Mouse (Mus musculus): ENCODE data around the gene Hk3.

The Hk3 gene

DNA sequence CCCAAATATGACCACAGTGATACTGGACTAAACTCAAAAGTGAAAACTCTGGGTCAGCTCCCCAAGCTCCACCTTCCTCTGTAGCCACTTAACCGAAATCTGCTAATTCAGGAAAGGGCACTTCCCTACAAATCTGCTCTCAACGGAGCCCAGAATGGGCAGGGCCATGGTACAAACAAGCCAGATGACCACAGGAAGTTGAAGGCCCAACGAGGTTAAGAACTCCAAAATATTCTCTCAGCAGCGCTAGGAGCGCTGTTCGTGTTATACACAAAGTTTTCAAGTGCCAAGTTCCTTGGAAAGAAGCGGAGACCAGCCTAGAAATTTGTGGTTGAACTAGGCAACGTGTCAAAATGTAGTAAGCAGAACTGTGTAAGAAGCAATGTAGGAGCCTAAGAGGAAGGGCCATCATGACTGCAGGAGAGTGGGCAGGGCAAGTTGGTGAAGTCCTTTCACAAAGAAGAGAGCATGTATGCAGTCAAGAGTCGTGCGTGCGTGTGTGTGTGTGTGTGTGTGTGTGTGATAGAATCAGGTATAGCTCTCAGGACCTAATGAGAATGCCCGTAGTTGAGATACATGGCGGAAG lies at the start of gene Hk3:
Gene Hk3 (minus strand): TSS at position 192 of the 586 bp plus-strand sequence.
- no peak for TF ChIP-seq GATA4 (IDR thresholded peaks at IDR 0.05; ENCODE audit: insufficient replicate concordance, low read length)

DNA sequence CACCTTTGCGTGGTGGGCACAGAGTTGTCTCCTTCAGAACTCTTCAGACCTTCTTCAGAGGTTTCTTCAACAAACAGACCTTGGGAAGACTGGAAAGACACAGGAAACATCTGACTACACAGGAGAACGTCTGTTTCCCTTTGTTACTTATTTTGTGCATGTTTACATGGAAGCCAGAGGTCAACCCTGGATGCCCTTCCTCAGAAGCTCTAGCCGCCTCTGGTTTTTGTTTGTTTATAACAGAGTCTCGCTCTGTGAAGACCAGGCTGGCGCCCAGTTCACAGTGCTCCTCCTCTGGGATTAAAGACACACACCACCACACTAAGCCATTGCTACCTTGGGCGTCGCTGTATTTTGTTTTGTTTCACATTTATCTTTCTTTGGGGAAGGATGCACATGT lies 48.5 kb upstream of the Hk3 start:
- TF ChIP-seq GATA4 (IDR thresholded peaks at IDR 0.05; ENCODE audit: insufficient replicate concordance, low read length), result no peak

DNA sequence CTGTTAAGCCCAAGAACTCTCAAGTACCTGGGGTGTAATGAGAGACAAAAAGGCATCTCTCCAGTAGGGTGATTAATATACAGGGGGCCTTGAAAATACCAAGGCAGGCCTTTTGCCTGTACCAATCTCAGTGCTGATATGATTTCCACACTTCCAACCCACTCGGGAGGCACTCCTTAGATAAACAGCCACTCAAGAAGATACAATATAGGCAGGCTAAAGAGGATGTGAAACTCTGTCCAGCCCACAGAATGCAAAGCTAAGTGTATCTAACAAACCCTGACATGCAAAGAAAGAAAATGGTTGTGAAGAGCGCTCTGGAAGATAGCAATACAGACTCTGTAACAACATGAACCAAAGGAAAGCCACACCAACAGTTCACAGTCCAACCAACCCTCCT lies 42.1 kb upstream of the Hk3 start:
- no peak for TF ChIP-seq GATA4 (IDR thresholded peaks at IDR 0.05; ENCODE audit: insufficient replicate concordance, low read length)

DNA sequence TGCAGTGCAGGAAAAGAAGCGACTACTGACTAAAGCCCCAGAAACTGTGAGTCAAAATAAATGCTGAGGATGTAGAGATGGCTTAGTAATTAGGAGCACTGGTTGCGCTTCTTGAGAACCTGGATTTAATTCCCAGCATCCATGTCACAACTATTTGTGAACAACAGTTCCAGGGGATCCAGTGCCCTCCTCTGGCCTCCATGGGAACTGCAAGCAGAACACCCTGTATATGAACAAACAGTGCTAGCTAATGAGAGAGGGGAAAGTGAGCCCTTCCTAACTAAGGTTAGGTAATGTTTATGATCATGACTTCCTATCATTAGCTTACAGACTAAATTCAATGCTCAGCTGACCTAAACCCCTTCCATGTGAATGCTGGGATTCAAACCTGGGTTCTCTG lies 36.9 kb upstream of the Hk3 start:
- TF ChIP-seq GATA4 (IDR thresholded peaks at IDR 0.05; ENCODE audit: insufficient replicate concordance, low read length), result no peak

- no peak for TF ChIP-seq GATA4 (IDR thresholded peaks at IDR 0.05; ENCODE audit: insufficient replicate concordance, low read length)
Measured at GRCm38 (mm10) chr13:55047706-55048105, 26.5 kb upstream of the Hk3 start.

- TF ChIP-seq GATA4 (IDR thresholded peaks at IDR 0.05; ENCODE audit: insufficient replicate concordance, low read length), result no peak
Measured at GRCm38 (mm10) chr13:55040016-55040415, 18.8 kb upstream of the Hk3 start.

DNA sequence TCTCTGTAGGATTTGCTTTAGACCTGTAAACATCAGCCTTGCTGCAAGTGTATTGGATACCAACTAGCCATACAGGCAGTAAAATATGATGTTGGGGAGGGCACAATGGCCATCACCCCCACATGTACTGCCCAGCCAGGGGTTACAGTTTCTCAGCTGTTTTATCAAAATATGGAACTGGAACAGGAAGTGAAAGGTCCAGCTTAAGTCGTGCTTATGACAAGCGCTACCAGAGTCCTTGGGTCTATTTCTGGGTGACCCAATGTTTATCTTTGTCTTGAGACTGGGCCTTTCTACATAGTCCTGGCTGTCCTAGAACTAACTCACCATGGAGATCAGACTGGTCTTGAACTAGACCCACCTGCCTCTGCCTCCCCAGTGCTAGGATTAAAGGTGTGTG lies 3.0 kb upstream of the Hk3 start:
- TF ChIP-seq GATA4 (IDR thresholded peaks at IDR 0.05; ENCODE audit: insufficient replicate concordance, low read length), result no peak

DNA sequence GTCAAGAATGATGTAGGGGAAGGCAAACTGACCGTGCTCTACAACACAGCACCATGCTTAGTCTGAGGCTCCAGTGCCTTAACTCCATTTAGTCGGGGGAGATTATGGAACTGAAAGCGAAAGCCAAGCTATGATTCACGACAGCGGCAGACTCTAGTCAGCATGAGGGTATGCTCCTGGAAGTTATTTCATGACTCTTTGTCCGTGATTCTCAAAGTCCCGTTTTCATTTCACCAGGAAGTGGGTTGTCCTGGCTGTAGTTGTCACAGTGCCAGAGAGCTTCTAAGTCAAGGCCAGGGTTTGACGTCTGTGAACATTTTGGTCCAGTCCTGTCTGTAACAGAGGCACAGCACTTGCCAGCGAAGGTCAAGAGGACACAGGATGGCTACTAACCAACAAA lies 1.5 kb upstream of the Hk3 start:
- TF ChIP-seq GATA4 (IDR thresholded peaks at IDR 0.05; ENCODE audit: insufficient replicate concordance, low read length), result no peak

DNA sequence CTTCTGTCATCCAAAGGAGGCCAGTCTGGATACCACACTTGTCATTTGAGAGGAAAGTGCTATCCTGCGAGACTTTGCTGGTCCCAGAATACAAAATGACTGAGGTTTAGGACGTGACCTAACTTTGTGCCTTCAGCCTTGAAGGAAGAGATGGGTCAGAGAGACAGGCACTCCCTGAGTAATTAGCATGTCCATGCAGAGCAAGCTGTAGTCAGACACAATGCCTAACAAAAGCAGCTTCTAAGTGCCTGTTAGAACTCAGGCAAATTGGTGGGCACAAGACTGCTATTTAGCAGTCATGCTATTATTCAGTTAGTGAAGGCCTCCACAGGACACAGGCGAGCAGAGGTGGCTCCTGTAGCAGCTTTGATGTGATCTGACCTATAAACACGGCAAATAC lies 1.1 kb upstream of the Hk3 start:
- TF ChIP-seq GATA4 (IDR thresholded peaks at IDR 0.05; ENCODE audit: insufficient replicate concordance, low read length), result no peak

GRCm38 (mm10) chr13:55020051-55020450 lies 1.1 kb downstream of the Hk3 start:
- no peak for TF ChIP-seq GATA4 (IDR thresholded peaks at IDR 0.05; ENCODE audit: insufficient replicate concordance, low read length)

DNA sequence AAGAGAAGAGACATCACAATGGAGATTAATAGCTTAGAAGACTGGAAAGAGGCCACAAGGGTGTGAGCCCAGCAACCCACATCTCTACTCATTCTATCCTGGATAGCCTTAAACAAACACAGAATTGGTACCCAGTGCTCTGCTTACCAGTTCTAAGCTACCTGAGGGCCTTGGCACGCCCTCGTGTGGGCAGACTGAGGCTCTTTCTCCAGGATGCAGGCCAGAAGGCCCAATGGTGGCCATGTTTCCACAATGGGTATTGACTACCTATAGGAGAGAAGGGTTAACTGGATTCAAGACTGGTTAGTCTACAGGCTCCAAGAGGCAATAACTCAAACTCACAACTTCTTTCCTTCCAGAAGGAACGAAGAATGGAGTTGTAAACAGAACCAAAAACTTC lies 2.0 kb downstream of the Hk3 start:
- no peak for TF ChIP-seq GATA4 (IDR thresholded peaks at IDR 0.05; ENCODE audit: insufficient replicate concordance, low read length)

DNA sequence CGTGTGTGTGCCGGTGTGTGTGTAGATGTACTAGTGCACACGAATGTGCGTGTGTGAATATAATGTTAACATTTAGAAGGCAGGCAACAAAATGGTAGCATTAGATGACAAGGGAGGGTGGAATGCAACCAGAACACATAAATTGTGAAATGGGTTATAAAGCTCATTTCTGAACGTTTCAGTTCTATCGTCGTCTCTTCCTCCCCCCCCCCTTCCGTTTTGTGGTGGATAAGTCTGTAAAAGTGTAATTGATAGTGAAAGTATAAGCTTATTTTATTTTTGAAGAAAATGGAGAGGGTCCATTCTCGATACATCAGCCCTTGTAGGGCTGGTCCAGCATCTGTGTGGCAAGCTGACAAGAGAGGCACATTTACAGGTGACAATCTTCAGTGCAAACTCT lies 2.5 kb downstream of the Hk3 start:
- no peak for TF ChIP-seq GATA4 (IDR thresholded peaks at IDR 0.05; ENCODE audit: insufficient replicate concordance, low read length)

- no peak for TF ChIP-seq GATA4 (IDR thresholded peaks at IDR 0.05; ENCODE audit: insufficient replicate concordance, low read length)
Measured at GRCm38 (mm10) chr13:55017898-55018599, 3.1 kb downstream of the Hk3 start.

DNA sequence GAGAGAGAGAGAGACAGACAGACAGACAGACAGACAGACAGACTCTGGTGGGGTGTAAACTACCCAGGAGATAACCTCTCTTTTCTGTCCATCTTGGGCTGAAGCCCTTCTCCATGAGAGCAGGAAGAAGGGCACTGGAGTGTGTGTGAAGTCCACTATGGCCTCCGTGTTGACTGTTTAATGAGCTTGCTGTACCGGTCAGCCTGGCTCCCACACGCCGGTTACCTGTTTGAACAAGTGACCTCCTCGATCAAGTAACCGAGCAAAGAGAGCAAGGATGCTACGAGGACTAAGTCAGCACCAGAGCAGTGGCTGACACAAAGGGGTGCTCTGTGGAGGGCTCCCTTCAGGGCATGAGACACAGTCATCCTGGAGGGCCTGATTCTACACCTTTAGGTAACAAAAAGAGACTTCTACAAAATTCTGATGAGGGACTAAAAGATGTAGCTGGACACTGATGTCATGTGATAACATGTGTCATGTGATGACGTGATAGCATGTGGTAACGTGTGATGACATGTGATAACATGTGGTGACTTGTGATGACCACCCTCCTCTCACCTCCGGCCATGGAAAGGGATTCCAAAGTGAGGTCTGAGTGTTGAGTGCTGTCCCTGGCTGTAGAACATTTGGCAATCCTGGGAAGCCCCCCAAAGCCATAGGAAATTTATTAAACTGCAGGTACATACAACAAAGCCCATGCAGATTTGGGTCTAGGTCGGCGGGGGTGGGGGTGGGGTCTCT lies 3.9 kb downstream of the Hk3 start:
- TF ChIP-seq GATA4 (IDR thresholded peaks at IDR 0.05; ENCODE audit: insufficient replicate concordance, low read length), result no peak

- TF ChIP-seq GATA4 (IDR thresholded peaks at IDR 0.05; ENCODE audit: insufficient replicate concordance, low read length), result no peak
Measured at GRCm38 (mm10) chr13:55014451-55014850, 6.7 kb downstream of the Hk3 start.

GRCm38 (mm10) chr13:55013702-55014344 lies 7.4 kb downstream of the Hk3 start:
- TF ChIP-seq GATA4 (IDR thresholded peaks at IDR 0.05; ENCODE audit: insufficient replicate concordance, low read length), result no peak

Measured in liver, adult (tissue).